Mouse (Mus musculus) thymus, adult 2 months (tissue): Measurements from ENCODE around the gene Nhs.

Source experiments
- CTCF ChIP-seq: fragments of 200-500 bp; IDR thresholded peaks from 2 replicates; pipeline ENCODE4 v1.5.1; 2012; ENCODE audit warnings: mild to moderate bottlenecking, control low read depth, low read length, moderate library complexity, borderline replicate concordance; ENCODE audit not compliant: control insufficient read depth, poor library complexity, insufficient read depth; ENCODE audit errors: extremely low read depth
- POLR2A ChIP-seq: fragments of 200-500 bp; IDR thresholded peaks from 2 replicates; pipeline ENCODE4 v1.6.1; 2012; ENCODE audit warnings: mild to moderate bottlenecking, low read length, control low read depth, moderate library complexity; ENCODE audit not compliant: control insufficient read depth, poor library complexity, insufficient read depth; ENCODE audit errors: extremely low read depth

- TF ChIP-seq CTCF = no peak
- TF ChIP-seq POLR2A = no peak
Observed at GRCm38 (mm10) chrX:162102802-162103434, 56.6 kb downstream of the Nhs start.
